Mouse (Mus musculus) liver, embryonic 16.5 days (tissue): ENCODE data around the gene Drg1. TPM values are rescaled to one million over a fixed set of nuclear protein-coding genes. Genes with fewer than 3 reads are reported as not detected.
A peak's percentile ranks its signal among the peaks of the same experiment; 100 is the strongest.

Experiments used
- ATAC-seq: fragments of 200-750 bp; cut with Nextera tagmentation; 2 replicates; pipeline ENCODE4 v1.8.0; 2017; ENCODE audit warnings: low read depth, mild to moderate bottlenecking, moderate number of reproducible peaks, moderate library complexity
- H3K27ac ChIP-seq: fragments of 300-500 bp; sonication (generic); 2 replicates; pipeline ENCODE4 v1.5.1; 2014; ENCODE audit warnings: mild to moderate bottlenecking, low read length
- H3K27me3 ChIP-seq: fragments of 300-500 bp; sonication (generic); 2 replicates; pipeline ENCODE4 v1.6.1; 2014; ENCODE audit warnings: low read depth, low read length, mixed read lengths; ENCODE audit not compliant: control insufficient read depth, insufficient read depth
- H3K36me3 ChIP-seq: fragments of 300-500 bp; sonication (generic); 2 replicates; pipeline ENCODE4 v1.6.1; 2014; ENCODE audit warnings: mild to moderate bottlenecking; ENCODE audit not compliant: control insufficient read depth, insufficient read depth
- H3K4me1 ChIP-seq: fragments of 300-500 bp; sonication (generic); 2 replicates; pipeline ENCODE4 v1.6.1; 2014; ENCODE audit warnings: low read depth, low read length, mixed read lengths; ENCODE audit not compliant: control insufficient read depth
- H3K4me2 ChIP-seq: fragments of 300-500 bp; sonication (generic); 2 replicates; pipeline ENCODE4 v1.6.1; 2014; ENCODE audit warnings: low read depth, low read length, mixed read lengths
- H3K4me3 ChIP-seq: fragments of 300-500 bp; sonication (generic); 2 replicates; pipeline ENCODE4 v1.5.1; 2014; ENCODE audit warnings: low read depth, mild to moderate bottlenecking, low read length
- H3K9ac ChIP-seq: fragments of 300-500 bp; sonication (generic); 2 replicates; pipeline ENCODE4 v1.6.1; 2014; ENCODE audit warnings: low read depth, low read length
- H3K9me3 ChIP-seq: fragments of 300-500 bp; sonication (generic); replicated peaks from 2 replicates; pipeline ENCODE4 v1.6.1; 2016; ENCODE audit warnings: low read length; ENCODE audit not compliant: control insufficient read depth
- WGBS: fragments of 180-500 bp; shearing (Covaris S2); extraction: QIAGEN DNeasy Blood & Tissue Kit; methylation state at CpG from one replicate; pipeline ENCODE4 v1.1.7; 2014; ENCODE audit not compliant: insufficient replicate concordance; 5-methylcytosine and 5-hydroxymethylcytosine counted together
- polyA plus RNA-seq: library from polyadenylated mRNA; unstranded; fragments of >200 nt; fragmentation: Nextera tagmentation; extraction: Ambion mirVana; gene quantifications from 2 replicates; pipeline ENCODE4 v1.2.1, GENCODE M21; 2015

The Drg1 gene
- polyA plus RNA-seq, 1 experiment from 2014 or later = 91.6 TPM

DNA sequence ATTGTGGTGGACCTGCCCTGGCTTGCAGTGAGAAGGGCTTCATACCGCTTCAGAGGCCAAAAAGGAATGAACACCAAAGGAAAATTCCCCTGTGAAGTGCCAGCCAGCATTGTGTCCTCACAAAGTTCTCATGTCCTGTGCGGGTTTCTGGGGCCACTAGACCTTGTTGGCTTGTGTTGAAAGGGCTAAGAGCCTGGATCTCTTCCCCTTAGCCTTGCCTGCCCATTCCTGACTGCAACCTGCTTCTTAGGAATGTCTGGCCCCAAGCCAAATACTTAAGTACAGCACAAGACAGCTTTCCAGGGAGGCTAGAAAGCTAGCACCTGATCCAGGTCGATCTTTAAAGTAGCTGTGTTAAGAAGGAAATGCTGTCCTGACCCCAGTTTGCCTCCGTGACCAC, 36.6 kb upstream of the Drg1 start:
- no peak for ATAC-seq
- H3K4me2 ChIP-seq = no peak overlapping the region
- no peak overlapping the region for H3K27ac ChIP-seq
- H3K4me3 ChIP-seq = no peak overlapping the region
- H3K27me3 ChIP-seq = no peaks in the 10 kb centered on the region
- H3K9me3 ChIP-seq = no peaks in the 10 kb centered on the region
- WGBS = 76% methylated on average over 4 of the region's 4 CpGs
- peaks cover 42% of the 10 kb centered on the region for H3K36me3 ChIP-seq
- H3K9ac ChIP-seq = no peak overlapping the region
- H3K4me1 ChIP-seq = no peaks in the 10 kb centered on the region; the same call in 1 of the 2 replicates

GRCm38 (mm10) chr11:3302385-3302784, 36.2 kb upstream of the Drg1 start:
- no peaks in the 10 kb centered on the region for H3K9me3 ChIP-seq

GRCm38 (mm10) chr11:3301075-3301474, 34.9 kb upstream of the Drg1 start:
- H3K4me2 ChIP-seq = no peak overlapping the region
- H3K9ac ChIP-seq = no peak overlapping the region
- H3K9me3 ChIP-seq = no peaks in the 10 kb centered on the region
- H3K4me3 ChIP-seq = no peak overlapping the region
- H3K4me1 ChIP-seq = no peaks in the 10 kb centered on the region; the same call in 1 of the 2 replicates
- H3K27me3 ChIP-seq = no peaks in the 10 kb centered on the region
- ATAC-seq = no peak
- H3K36me3 ChIP-seq = peaks cover 32% of the 10 kb centered on the region
- no peak overlapping the region for H3K27ac ChIP-seq
- WGBS = 73% methylated on average over 5 of the region's 5 CpGs

More at GRCm38 (mm10) chr11:3302385-3302784, 36.2 kb upstream of the Drg1 start:
- no peaks in the 10 kb centered on the region for H3K27me3 ChIP-seq
- no peak overlapping the region for H3K4me2 ChIP-seq
- no peak overlapping the region for H3K27ac ChIP-seq
- peaks cover 38% of the 10 kb centered on the region for H3K36me3 ChIP-seq
- H3K4me3 ChIP-seq = no peak overlapping the region
- no peaks in the 10 kb centered on the region; the same call in 1 of the 2 replicates for H3K4me1 ChIP-seq
- no peak for ATAC-seq
- no peak overlapping the region for H3K9ac ChIP-seq
- 77% methylated on average over 4 of the region's 4 CpGs for WGBS

GRCm38 (mm10) chr11:3298813-3299185, 32.6 kb upstream of the Drg1 start:
- Histone ChIP-seq H3K4me1 (peaks cover 12% of the 10 kb centered on the region), H3K27ac (no peak overlapping the region), H3K36me3 (peaks cover 35% of the 10 kb centered on the region), H3K4me2 (no peak overlapping the region), H3K9ac (no peak overlapping the region), H3K4me3 (no peak overlapping the region), H3K27me3 (no peaks in the 10 kb centered on the region), H3K9me3 (no peaks in the 10 kb centered on the region)
- WGBS = 76% methylated on average over 14 of the region's 14 CpGs
- ATAC-seq = no peak

GRCm38 (mm10) chr11:3297871-3298812, 31.9 kb upstream of the Drg1 start:
- Histone ChIP-seq H3K27ac (no peak overlapping the region), H3K27me3 (no peaks in the 10 kb centered on the region), H3K4me3 (no peak overlapping the region), H3K4me1 (peaks cover 19% of the 10 kb centered on the region), H3K9ac (no peak overlapping the region), H3K36me3 (peaks cover 35% of the 10 kb centered on the region), H3K9me3 (no peaks in the 10 kb centered on the region), H3K4me2 (no peak overlapping the region)
- 59% methylated on average over 10 of the region's 10 CpGs for WGBS
- no peak for ATAC-seq

DNA sequence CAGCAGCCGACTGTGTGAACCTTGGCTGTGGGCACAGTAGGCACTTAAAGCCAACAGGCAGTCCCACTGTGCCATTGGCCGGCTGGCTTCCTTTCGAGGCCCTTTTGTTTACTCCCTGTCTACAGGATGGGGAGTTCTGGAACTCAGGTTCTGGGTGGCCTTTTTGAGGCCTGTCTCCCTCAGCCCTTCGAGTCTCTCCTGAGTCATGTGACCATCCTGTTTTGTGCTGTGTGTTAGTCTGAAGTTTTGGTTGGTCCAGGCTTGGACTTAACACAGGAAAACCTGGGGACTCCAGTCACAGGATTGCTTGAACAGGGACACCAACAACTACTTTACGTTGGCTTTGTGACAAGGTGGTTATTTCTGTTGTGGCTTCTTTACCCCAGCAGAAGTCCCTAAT, 29.8 kb upstream of the Drg1 start:
- ATAC-seq = no peak
- no peak overlapping the region for H3K4me2 ChIP-seq
- H3K27ac ChIP-seq = no peak overlapping the region
- no peaks in the 10 kb centered on the region for H3K9me3 ChIP-seq
- H3K9ac ChIP-seq = no peak overlapping the region
- H3K27me3 ChIP-seq = no peaks in the 10 kb centered on the region
- no peak overlapping the region for H3K4me3 ChIP-seq
- peaks cover 25% of the 10 kb centered on the region for H3K36me3 ChIP-seq
- H3K4me1 ChIP-seq = peaks cover 39% of the 10 kb centered on the region
- 61% methylated on average over 5 of the region's 5 CpGs for WGBS

- peaks cover 43% of the 10 kb centered on the region for H3K4me1 ChIP-seq
- H3K36me3 ChIP-seq = peaks cover 23% of the 10 kb centered on the region
- no peak overlapping the region for H3K4me2 ChIP-seq
- no peak overlapping the region for H3K4me3 ChIP-seq
- no peak overlapping the region for H3K27ac ChIP-seq
- H3K9me3 ChIP-seq = no peaks in the 10 kb centered on the region
- no peaks in the 10 kb centered on the region for H3K27me3 ChIP-seq
- 73% methylated on average over 2 of the region's 2 CpGs for WGBS
- H3K9ac ChIP-seq = no peak overlapping the region
- no peak for ATAC-seq
Observed at GRCm38 (mm10) chr11:3294641-3295040, 28.4 kb upstream of the Drg1 start.

DNA sequence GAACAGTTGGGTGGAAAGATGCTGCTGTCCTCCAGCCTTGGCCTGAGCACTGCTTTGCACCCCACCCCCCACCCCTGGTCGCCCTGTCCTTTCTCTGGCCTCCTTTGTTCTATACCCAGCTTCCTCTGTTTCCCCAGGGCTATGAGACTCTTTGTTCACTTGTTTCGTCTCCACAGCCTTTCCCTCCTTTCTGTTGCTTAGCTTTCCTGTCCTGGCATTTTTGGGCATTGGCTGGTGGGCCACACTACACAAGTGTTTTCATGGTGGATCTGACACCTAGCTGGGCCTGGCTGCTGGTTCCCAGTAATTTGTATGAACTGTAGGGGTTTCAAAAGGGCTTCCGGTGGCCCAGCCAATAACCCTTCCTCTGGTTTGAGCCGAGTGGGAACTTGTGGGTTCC, 27.1 kb upstream of the Drg1 start:
- H3K9me3 ChIP-seq = no peaks in the 10 kb centered on the region
- ATAC-seq = no peak
- H3K27me3 ChIP-seq = no peaks in the 10 kb centered on the region
- H3K27ac ChIP-seq = no peak overlapping the region; the same call in 1 of the 2 replicates
- peak overlapping the region; percentile 84 for H3K4me3 ChIP-seq
- H3K4me1 ChIP-seq = peaks cover 44% of the 10 kb centered on the region
- H3K4me2 ChIP-seq = peak overlapping the region; percentile 98
- H3K36me3 ChIP-seq = peaks cover 11% of the 10 kb centered on the region
- no peak overlapping the region for H3K9ac ChIP-seq
- WGBS = 39% methylated on average over 4 of the region's 4 CpGs

DNA sequence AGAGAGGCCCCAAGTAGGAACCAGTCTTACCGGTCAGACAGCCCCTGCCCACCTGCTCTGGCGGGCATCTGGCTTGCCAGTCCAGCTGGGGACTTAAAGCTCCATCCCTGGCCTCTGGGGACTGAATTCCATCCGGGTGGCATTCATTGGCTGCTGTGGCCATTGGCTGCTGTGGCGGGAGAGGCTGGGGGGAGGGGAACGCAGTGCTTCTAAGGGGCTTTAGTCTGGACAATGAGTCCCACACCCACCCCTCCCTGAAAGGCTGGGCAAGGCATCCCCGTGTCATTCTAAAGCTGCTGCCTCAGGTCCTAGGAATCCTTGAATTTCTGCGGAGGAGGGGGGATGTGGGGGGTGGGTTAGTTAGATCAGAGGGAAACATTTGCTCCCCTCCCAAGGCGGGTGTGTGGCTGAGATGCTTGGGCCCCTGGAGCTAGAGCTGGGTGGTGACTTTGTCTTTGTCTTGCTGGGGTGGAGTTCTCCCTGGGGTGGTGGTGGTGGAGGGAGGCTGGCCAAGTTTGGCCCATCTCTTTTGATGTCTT, 26.6 kb upstream of the Drg1 start:
- no peaks in the 10 kb centered on the region for H3K9me3 ChIP-seq
- peaks cover 49% of the 10 kb centered on the region for H3K4me1 ChIP-seq
- H3K9ac ChIP-seq = peak overlapping the region; percentile 89
- 4% methylated on average over 8 of the region's 8 CpGs for WGBS
- H3K4me2 ChIP-seq = peak overlapping the region; percentile 98
- H3K27ac ChIP-seq = peak overlapping the region; percentile 49
- H3K4me3 ChIP-seq = peak overlapping the region; percentile 84
- no peaks in the 10 kb centered on the region for H3K27me3 ChIP-seq
- H3K36me3 ChIP-seq = peaks cover 11% of the 10 kb centered on the region
- ATAC-seq = no peak
